Mouse (Mus musculus) retina, postnatal 1 day (tissue): ENCODE measurements around the gene 5430419D17Rik.
A peak's percentile ranks its signal among the peaks of the same experiment; 100 is the strongest.

Experiments used
- DNase-seq: peaks from one replicate; pipeline ENCODE4 v3.0.0-alpha.2; 2012

Gene 5430419D17Rik

DNA sequence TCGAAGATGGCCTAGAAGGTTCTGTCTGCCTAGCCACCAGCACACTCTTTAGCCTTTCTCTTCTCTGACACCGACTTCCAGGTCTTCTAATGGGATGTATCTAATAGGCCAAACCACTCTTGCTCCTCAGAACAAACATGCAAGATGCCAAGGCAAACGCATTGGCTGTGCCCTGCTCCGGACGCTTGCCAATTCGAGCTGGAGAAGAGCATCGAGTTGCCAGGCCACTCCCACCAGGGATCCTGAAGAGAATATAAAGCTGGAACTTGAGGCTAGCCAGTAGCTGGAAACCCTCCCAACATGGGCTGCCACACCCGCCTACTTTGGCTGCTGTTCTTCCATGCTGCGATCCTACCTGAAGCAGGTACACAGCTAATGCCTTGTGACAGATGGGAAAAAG is at the start of gene 5430419D17Rik:
Gene 5430419D17Rik, plus strand, starts transcription at position 282 of the 400 bp plus-strand sequence.
- DNase-seq, result no peak

GRCm38 (mm10) chr7:131130021-131130420 is 44.2 kb upstream of the 5430419D17Rik start:
- DNase-seq, result no peak

DNA sequence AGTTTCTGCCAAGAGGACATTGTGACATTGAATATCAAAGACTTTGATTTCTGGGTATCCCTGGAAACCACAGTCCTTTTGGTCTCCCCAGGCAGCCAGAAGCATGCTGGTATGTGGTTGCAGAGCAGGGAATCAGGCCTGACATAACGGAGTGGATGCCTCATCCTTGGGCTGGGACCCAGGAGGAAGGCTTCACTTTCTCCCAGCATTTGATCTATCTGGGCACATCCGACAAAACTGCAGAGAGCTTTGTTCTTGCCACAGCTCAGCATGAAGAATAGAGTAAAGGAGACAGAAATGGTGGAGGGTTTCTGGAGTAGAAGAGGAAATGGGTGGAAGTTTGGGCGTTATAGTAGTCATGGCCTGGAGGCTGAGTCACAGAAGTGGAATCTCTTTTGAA is 41.0 kb upstream of the 5430419D17Rik start:
- no peak for DNase-seq

DNA sequence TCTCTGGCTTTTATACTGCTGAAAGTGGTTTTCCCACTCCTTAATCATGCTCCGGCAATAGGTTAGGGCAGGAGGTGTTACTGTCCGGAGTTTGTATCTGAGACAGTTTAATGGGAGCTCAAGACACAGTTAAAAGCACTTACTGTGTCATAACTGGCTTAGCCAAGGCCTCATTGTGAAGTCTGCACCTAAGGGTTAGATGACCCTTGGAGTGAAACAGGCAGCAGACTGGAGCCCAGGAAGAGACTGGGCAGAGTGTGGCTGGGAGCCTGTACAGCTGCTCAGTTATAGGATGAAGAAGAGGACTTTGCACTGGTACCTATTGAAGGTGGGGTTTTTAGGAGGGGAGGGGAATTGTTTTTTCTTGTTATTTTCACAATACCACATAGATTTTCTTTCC is 28.0 kb upstream of the 5430419D17Rik start, which contains the start of gene 4933402N03Rik:
Gene 4933402N03Rik, minus strand, starts transcription at position 101 of the 400 bp plus-strand sequence.
- DNase-seq, result no peak

DNA sequence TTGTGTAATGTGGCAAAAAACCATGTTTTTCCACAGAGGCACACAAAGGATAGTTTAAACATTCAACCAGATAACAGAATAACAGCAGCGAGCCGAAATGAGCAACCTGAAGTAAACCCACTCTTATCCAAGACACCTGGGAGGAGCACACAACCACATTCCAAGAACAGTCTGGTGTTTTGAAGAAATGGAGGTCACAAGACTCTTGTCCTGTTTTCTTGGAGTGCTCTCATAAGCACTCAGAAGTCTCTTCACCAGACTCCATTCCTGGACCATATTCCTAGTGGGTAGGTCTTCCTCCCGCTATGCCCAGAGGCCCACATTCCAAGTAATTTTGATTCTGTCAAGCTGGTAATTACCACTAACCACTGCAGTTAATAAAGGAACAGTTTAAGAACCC is 24.0 kb upstream of the 5430419D17Rik start:
- DNase-seq, result no peak

GRCm38 (mm10) chr7:131153044-131153443 is 21.2 kb upstream of the 5430419D17Rik start:
- DNase-seq, result no peak

DNA sequence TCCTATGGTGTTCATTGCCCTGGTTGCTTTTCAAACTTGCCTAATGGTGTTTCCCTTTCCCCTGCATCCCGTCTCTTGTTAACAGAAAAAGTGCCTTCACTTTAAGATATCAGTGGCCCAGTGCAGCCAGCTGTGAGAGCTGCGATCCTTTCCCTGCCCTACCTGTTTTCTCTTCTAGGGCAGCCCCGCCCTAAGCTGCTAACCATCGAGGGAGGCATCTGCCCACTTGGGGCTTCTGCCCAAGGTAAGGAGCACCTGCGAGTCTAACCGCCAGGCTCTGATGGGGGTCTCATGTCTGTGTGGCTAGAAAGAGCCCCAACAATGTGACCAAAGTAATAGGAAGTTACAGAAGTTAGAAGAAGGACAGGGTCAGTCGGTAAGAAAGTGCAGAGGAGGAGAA is 12.0 kb upstream of the 5430419D17Rik start:
- DNase-seq, result no peak

DNA sequence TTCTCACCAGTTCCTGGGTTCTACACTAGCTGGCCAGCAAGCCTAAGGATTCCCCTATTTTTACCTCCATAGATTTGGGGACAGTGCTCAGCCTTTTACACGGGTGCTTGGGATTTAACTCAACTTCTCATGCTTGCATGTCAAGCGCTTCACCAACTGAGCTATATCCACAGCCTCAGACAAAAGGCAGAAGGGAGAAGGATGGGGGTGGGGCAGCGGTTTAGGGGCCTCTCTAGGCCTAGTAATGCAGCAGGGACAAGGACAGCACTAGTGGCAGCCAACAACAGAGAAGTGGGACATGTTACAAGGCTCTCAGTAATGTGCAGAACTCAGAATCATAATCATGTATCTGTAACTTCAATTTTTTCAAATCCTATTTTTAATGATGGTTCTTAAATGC is 6.4 kb upstream of the 5430419D17Rik start:
- DNase-seq, result no peak

DNA sequence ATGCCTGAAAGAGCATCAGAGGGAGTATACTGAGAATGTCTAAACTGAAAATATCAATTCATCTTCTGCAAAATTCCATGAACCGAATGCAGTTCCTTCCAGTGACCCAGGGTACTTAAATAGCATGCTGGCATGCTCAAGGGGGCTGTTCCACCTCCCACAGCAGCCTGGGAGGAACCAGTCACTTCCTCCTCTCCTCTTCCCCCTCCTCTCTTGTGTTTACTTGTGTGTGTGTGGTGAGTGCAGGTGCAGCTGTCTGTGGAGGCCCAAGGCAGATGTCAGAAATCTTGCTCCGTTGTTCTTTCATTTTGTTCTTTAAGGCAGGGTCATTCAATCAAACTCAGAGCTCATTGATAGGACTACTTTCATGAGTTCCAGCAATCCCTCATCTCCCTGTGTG is 5.1 kb upstream of the 5430419D17Rik start:
- no peak for DNase-seq

DNA sequence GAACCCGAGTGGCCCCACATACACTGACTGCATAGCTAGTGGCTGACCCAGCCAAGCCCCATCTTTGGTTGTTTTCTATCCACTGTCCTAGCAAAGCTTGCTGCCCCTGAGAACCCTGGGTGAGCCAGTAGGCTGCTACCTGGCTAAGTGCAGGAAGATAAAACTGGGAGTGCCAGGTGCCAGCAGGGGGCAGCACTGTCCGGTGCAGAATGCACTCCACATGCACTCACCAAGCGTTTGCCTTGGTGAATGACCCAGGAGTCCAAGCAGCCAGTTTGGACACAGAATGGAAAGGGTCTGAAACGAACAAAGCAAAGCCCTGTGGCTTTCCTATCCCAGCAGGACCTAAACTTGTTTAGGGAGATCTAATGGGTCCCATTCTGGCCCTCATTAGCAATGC is 8.5 kb downstream of the 5430419D17Rik start:
- peak; percentile 39 for DNase-seq

- DNase-seq, result no peak
These were observed 10.1 kb downstream of the 5430419D17Rik start for GRCm38 (mm10) chr7:131184339-131184738.

- DNase-seq, result no peak
These were observed 12.8 kb downstream of the 5430419D17Rik start for GRCm38 (mm10) chr7:131187047-131187446.

DNA sequence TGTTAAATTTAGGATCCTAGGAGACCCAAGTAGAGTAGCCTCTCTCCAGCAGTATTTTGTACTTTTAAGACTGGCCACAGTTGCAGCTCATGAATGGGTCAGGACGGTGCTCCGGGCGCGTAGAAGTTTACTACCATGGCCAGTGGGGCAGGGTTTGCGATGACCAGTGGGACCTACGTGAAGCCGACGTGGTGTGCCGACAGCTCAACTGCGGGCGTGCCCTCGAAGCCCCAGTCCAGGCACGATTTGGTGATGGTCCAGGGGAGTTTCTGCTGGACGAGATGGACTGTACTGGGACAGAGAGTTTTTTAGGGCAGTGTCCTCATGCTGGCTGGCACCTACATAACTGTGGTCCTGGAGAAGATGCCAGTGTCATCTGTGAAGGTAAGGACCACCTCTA is 13.8 kb downstream of the 5430419D17Rik start:
- DNase-seq, result no peak

DNA sequence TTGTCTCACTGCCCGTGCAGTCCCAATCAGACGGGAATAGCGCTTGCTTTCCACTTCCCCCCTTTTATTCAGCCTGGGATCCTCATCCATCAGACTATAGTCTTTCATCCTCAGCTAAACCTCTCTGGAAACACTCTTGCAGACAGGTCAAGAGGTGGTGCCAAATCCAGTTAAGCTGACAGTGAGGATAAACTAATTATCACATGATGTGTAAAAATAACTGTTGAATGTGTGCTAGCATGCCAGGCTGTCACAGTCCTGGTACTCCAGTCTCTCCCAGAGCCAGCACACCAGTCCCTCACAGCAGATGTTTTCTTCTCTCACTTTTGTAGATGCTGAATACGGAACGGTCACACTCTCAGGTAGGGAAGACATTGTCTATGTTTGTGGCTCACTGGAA is 48.9 kb downstream of the 5430419D17Rik start:
- peak; percentile 21 for DNase-seq

DNA sequence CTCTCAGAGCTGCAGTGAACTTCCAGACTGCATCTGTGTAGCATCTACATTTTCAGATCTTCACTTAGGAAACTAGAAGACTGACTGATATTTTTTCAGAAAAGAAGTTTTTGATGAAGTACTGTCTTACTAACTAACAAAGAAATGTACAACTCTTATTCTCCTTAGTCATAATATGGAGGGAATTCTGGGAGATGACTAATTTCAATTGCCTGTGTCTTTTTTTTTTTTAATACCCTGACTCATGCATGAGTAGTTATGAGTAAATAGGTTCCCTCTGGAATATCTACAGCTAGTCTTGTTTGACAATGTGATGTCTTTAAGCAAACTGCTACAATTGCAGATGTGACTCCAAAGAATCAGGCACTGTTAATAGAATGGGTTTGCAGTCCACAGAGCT is 61.9 kb downstream of the 5430419D17Rik start:
- no peak for DNase-seq

GRCm38 (mm10) chr7:131244993-131245392 is 70.8 kb downstream of the 5430419D17Rik start:
- DNase-seq, result peak; percentile 16

GRCm38 (mm10) chr7:131256841-131257240 is 82.6 kb downstream of the 5430419D17Rik start:
- no peak for DNase-seq

DNA sequence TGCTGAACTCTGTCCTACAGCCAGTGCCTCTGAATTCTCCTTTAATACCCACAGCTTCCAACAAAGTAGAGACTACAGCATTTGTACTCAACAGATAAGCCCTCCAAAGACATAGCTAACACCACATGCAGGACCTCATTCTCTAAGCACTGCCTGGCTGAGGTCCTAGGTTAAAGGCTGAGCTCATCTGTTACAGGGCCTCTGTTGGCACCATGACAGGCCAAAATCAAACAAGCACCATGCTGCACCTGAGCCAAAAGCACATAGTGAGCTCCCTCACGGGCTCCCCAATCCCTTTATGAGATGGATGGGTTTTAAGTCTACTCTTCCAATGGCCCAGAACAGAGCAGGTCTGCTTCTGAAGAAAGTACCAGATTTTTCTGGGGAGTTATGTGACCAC is 83.1 kb downstream of the 5430419D17Rik start:
- DNase-seq, result no peak

DNA sequence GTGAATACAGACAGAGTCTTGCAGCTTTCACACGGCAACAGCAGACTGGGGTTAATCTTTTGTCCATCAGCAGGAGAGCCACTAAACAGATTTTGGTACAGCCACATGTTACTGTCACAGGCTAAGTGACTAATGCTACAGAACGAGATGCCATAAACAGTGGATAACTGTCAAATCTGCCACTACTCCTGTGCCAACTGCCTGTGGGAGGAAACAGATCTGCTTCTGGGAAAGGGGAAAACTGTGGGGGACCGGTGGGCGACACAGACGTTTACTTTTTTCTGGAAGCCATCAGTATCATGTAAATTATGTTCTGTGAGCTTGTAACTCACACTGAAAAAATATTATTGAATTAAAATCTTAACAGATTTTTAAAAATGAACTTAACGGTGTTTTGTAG is 86.7 kb downstream of the 5430419D17Rik start:
- DNase-seq, result no peak

DNA sequence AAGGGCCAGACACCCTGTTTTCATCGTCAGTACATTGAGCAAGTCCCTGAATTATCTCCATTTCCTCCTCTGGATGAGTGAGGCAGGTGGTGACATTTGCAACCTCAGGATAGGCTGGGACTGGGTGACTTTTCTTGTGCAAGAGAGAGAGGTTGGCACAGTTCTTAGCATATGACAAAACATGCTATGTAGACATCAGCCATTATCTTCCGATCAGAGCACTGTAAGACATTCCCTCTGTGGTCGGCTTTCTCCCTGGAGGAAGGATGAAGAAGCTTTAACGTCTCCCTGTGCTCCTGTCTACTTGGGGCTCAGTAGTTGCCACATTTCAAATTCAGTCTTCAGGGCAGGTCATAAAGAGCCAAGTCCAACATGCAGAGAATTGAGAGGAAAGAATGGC is 90.0 kb downstream of the 5430419D17Rik start:
- no peak for DNase-seq

GRCm38 (mm10) chr7:131265851-131266250 is 91.6 kb downstream of the 5430419D17Rik start:
- no peak for DNase-seq

DNA sequence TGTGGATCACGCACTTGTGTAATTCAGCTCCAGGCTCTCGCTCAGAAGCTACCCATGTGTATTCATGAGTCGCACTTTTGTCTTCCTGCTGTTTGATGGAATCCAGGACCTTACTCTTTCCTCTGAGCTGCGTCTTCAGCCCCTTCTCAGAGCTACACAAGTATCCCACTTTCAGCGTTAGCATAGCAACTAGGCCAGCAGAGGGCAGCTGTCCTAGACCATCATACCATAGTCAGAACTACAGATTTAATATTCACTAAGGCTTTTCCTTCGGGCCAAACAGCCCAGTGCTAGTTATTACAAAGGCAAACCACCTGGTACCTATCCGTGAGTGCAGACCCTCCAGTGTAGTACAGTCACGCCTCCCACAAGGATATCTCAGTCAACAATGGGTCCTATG is 122.9 kb downstream of the 5430419D17Rik start:
- no peak for DNase-seq

DNA sequence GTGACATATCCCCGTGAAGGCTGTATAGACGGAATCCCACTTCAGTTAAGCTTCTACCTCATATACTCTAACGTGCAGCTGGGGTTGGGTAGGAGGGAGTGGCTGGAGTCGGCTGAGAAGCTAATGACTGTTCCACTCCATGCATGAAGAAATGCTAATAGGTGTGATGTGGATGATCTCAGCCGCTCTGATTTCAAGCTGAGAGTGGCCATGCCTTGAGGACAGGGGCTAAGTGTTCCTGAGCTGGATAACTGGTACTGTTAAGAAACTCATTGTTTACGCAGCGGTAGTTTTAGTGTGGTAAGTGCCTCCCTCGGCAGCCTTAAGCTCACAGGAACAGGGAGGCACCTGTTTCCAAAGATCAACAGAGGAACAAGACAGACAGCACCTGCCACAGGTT is 129.1 kb downstream of the 5430419D17Rik start:
- no peak for DNase-seq

DNA sequence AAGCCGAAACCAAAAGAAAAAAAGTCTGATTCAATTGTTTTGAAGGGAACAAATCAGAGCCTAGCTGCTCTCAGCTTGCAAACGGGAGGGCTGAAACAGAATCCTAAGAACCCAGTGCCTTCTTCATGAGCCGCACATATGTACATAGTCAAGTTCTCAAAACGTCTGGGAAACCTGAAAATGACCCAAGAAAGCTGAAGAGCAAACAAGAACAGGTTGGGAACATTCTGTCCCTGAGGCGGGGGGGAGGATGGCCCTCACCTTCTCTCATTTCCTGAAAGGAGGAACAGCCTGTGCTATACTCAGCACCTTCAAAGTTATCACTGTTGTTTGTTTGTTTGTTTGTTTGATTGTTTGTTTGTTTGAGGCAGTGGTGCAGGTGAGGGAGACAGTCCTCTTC is 132.5 kb downstream of the 5430419D17Rik start:
- no peak for DNase-seq

DNA sequence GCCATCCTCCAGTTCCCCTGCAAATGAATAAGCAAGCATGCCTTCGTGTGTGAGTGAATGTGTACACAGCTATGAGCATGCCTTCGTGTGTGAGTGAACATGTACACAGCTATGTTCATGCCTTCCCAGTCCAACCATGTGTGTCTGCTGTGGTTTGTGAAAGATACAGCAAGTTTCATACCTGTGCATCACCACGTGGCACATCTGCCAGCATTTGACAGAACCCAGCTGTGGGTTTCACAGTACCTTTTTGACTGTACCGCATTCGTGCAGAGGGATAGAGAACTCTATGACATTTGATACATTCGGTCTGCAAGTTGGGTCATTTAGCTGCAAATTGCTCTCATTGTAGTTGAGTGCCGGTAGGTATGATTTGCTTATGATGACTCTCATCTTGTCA is 140.3 kb downstream of the 5430419D17Rik start:
- no peak for DNase-seq

GRCm38 (mm10) chr7:131317587-131317986 is 143.4 kb downstream of the 5430419D17Rik start:
- DNase-seq, result peak; percentile 4
